Mouse (Mus musculus) ES-Bruce4 (cell line): ENCODE results near the gene Gpatch2.

ENCODE experiments used
- CTCF ChIP-seq: IDR thresholded peaks from one replicate; pipeline ENCODE4 v1.8.1; 2011; ENCODE audit warnings: low read depth, low read length
- EP300 ChIP-seq: IDR thresholded peaks from 2 replicates; pipeline ENCODE4 v1.6.1; 2011; ENCODE audit warnings: low read depth, low read length; ENCODE audit not compliant: insufficient read depth
- POLR2A ChIP-seq: IDR thresholded peaks from one replicate; pipeline ENCODE4 v1.8.1; 2011; ENCODE audit warnings: low read length; ENCODE audit not compliant: insufficient read depth

DNA sequence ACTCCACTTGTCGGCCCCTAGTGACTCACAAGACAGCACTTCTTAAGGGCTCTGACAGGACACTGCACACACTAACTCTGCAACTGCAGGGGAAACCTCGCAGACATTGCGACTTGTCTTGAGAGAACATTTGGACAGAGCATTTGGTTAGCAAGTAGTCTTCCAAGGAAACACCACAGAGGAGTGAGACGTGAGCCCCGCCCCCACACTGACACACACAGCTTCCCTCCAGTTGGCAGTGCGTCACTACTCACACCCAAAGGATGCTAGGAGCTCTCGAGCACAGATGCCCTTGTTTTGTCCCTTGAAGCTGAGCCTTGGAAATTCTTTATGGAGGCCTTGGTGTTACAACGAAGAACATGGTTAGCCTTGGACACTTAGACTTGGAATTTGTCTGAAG lies 70.4 kb downstream of the Gpatch2 start:
- TF ChIP-seq CTCF (no peak), EP300 (no peak), POLR2A (no peak)
